In genomic region chr12:89471874-89472273, GRCm38 (mm10) we compare ENCODE assay signal across 10 mouse cellular contexts.
"Had no signal": no experiment of that assay in that cellular context is flagged by ENCODE, and none has a peak within 500 bp of the region (broad histone marks: within the 10 kb centered on the region; RNA-seq: fewer than 3 reads in every experiment).

No protein-coding gene starts in this region.

- H3K4me2 ChIP-seq: limb, embryonic 12.5 days; liver, embryonic 13.5 days; lung, embryonic 15.5 days; midbrain, embryonic 15.5 days; neural tube, embryonic 12.5 days had no signal

- H3K36me3 ChIP-seq: limb, embryonic 12.5 days; liver, embryonic 13.5 days; lung, embryonic 15.5 days; midbrain, embryonic 15.5 days; neural tube, embryonic 12.5 days had no signal

- H3K9me3 ChIP-seq: limb, embryonic 12.5 days; liver, embryonic 13.5 days; lung, embryonic 15.5 days; midbrain, embryonic 15.5 days; neural tube, embryonic 12.5 days had no signal

- DNase-seq: kidney, adult 8-10 months; kidney, postnatal 25 days; liver; liver, embryonic 13.5 days; liver, postnatal 0 days; spleen, adult 18-20 months had no signal

- ATAC-seq: liver, postnatal 0 days; midbrain, embryonic 15.5 days had no signal

- H3K9ac ChIP-seq: limb, embryonic 12.5 days; liver, embryonic 13.5 days; liver, postnatal 0 days; lung, embryonic 15.5 days; midbrain, embryonic 15.5 days; neural tube, embryonic 12.5 days had no signal

- H3K4me1 ChIP-seq: limb, embryonic 12.5 days; liver, embryonic 13.5 days; lung, embryonic 15.5 days; midbrain, embryonic 15.5 days; neural tube, embryonic 12.5 days had no signal

- H3K4me3 ChIP-seq: limb, embryonic 12.5 days; liver, embryonic 13.5 days; lung, embryonic 15.5 days; midbrain, embryonic 15.5 days; neural tube, embryonic 12.5 days had no signal

- H3K27me3 ChIP-seq: limb, embryonic 12.5 days; liver, embryonic 13.5 days; lung, embryonic 15.5 days; midbrain, embryonic 15.5 days; neural tube, embryonic 12.5 days had no signal

- H3K27ac ChIP-seq: limb, embryonic 12.5 days; liver, embryonic 13.5 days; lung, embryonic 15.5 days; midbrain, embryonic 15.5 days; neural tube, embryonic 12.5 days had no signal
